Mouse (Mus musculus): ENCODE results near the gene Fbxo11.

GRCm38 (mm10) chr17:87982112-87982511 lies 83.0 kb downstream of the Fbxo11 start:
- TF ChIP-seq CTCF (IDR thresholded peaks at IDR 0.05; ENCODE audit: control insufficient read depth, insufficient read depth, insufficient read length) (no peak), CEBPB (IDR thresholded peaks at IDR 0.05; ENCODE audit: low read depth) (no peak)

Measured in C2C12 (cell line).